Mouse (Mus musculus) G1E (cell line): Measurements from ENCODE around the gene Cacnb3. TPM values are rescaled to one million over a fixed set of nuclear protein-coding genes. Genes with fewer than 3 reads are reported as not detected.

Source experiments
- ATAC-seq: 2 replicates; pipeline ENCODE4 v1.8.0; 2016; ENCODE audit warnings: mild to moderate bottlenecking; ENCODE audit not compliant: insufficient number of reproducible peaks, poor library complexity, low FRiP score, severe bottlenecking; ENCODE audit errors: extremely low read depth
- DNase-seq: peaks from one replicate; pipeline ENCODE4 v3.0.0; 2012; ENCODE audit warnings: low spot score
- H3K27me3 ChIP-seq: 2 replicates; pipeline ENCODE4 v1.6.1; 2012; ENCODE audit warnings: mild to moderate bottlenecking, low read length, inconsistent platforms; ENCODE audit not compliant: insufficient read depth
- H3K36me3 ChIP-seq: replicated peaks from 2 replicates; pipeline ENCODE3; 2012; ENCODE audit warnings: mild to moderate bottlenecking, inconsistent platforms
- H3K4me1 ChIP-seq: 2 replicates; pipeline ENCODE4 v1.6.1; 2012; ENCODE audit warnings: low read depth, low read length, inconsistent platforms, mixed read lengths; ENCODE audit not compliant: insufficient read depth
- H3K4me3 ChIP-seq: 2 replicates; pipeline ENCODE4 v1.5.1; 2012; ENCODE audit warnings: low read depth, mild to moderate bottlenecking, inconsistent platforms, low read length, moderate library complexity, mixed read lengths
- H3K9me3 ChIP-seq: replicated peaks from 2 replicates; pipeline ENCODE4 v1.6.1; 2012; ENCODE audit warnings: inconsistent platforms
- CTCF ChIP-seq: IDR thresholded peaks from 2 replicates; pipeline ENCODE4 v1.5.1; 2012; ENCODE audit warnings: low read depth, low read length, inconsistent platforms, mixed read lengths
- GATA1 ChIP-seq: IDR thresholded peaks from 2 replicates; pipeline ENCODE4 v1.6.1; 2012; ENCODE audit warnings: borderline replicate concordance, low read length, inconsistent platforms, mixed read lengths
- GATA2 ChIP-seq: IDR thresholded peaks from 2 replicates; pipeline ENCODE4 v1.6.1; 2012; ENCODE audit warnings: low read depth, low read length, inconsistent platforms, borderline replicate concordance
- POLR2AphosphoS5 ChIP-seq: IDR thresholded peaks from 2 replicates; pipeline ENCODE4 v1.6.1; 2012; ENCODE audit warnings: low read depth, low read length, inconsistent platforms; ENCODE audit not compliant: insufficient replicate concordance
- TAL1 ChIP-seq: conservative IDR thresholded peaks from 2 replicates; pipeline ENCODE4 v1.6.1; 2012; ENCODE audit warnings: low read depth, low read length, inconsistent platforms, mixed read lengths
- polyA plus RNA-seq: library from polyadenylated mRNA; stranded (reverse); fragments of >175 nt; gene quantifications from 2 replicates; pipeline ENCODE4 v1.2.3, GENCODE M21; 2012
- total RNA-seq, 2 experiments: library from RNA; stranded (forward) in 1 of 2; stranded (reverse) in 1 of 2; fragments of 200-1000 nt in 1 of 2; fragments of >200 nt in 1 of 2; fragmentation: Nextera tagmentation in 1 of 2; gene quantifications; 2 replicates each; pipeline ENCODE4 v1.2.3; 2014 to 2017

The Cacnb3 gene
- total and polyA plus RNA-seq, 3 experiments: 0.22 TPM; not detected in 1

DNA sequence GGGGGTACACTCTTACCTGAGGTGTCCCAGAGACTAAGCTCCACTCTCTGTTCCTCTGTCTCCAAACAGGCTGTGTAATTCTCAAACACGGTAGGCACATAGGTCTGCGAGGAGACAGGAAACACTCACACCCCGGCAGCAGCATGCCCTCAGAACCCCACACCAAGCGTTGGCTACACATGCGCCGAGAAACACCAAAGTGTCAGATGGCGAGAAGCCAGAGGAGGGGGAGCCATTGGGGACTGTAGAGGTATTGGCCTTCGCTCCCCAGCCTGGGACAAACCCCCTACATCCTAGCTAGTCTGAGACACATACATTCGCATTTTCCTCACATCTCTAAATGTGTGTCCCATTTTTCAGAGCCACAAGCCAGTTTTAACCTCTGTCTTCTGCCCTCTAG, 45.8 kb downstream of the Cacnb3 start:
- H3K27me3 ChIP-seq: peaks cover 26% of the 10 kb centered on the region
- peaks cover 31% of the 10 kb centered on the region for H3K36me3 ChIP-seq
- H3K9me3 ChIP-seq: no peaks in the 10 kb centered on the region
- H3K4me3 ChIP-seq: peak overlapping the region; percentile 76
- H3K4me1 ChIP-seq: peaks cover 83% of the 10 kb centered on the region
- ATAC-seq (no peak), DNase-seq (no peak)
- TF ChIP-seq GATA1 (no peak), TAL1 (no peak), POLR2AphosphoS5 (no peak), GATA2 (no peak), CTCF (no peak)

DNA sequence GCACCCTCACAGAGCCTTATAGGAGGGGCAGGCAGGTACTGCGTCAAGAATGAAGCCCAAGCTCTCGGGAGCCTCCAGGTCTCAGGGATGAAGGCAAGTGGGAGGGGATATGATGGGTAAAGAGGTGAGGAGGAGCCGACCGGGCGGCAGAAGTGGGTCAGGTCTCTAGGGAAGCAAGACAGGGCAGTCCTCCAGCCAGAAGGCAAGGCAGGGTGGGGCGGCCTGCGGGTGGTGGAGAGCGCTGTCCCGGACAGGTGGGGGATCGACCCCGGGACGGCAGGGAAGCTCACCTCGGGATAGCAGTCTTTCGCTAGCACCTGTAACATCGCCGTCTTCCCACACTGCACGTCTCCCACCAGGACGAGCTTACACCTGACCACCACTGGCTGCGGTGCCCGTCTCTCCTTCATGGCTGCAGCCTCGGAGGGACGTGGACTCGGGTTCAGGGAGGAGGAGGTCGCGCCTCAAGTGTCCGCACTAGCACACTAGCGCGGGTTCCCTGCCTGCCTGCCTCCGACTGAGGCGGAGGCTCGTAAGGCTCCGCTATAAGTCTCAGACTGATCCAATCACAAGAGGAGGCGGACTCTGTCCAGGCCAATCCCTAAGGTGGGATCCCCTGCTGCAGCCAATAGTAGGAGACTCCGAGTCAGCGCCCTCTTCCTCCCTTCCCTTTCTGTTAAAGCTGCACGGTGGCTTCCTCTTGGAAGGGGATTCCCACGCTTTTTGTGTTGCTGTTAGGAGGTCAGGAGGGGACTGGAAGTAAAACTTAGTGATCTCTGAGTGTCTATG, 46.5 kb downstream of the Cacnb3 start, which contains the start of gene Rnd1:
Gene Rnd1, minus strand, starts transcription at position 522 of the 789 bp plus-strand sequence.
- DNase-seq (peak; percentile 95), ATAC-seq (peak; percentile 97)
- H3K4me3 ChIP-seq: peak within 1 kb of the TSS; percentile 76
- H3K36me3 ChIP-seq: peaks cover 30% of the 10 kb centered on the region
- TF ChIP-seq TAL1 (no peak), GATA1 (no peak), POLR2AphosphoS5 (peak; percentile 88)
- H3K9me3 ChIP-seq: no peaks in the 10 kb centered on the region
- H3K4me1 ChIP-seq: peaks cover 89% of the 10 kb centered on the region
- H3K27me3 ChIP-seq: peaks cover 26% of the 10 kb centered on the region

DNA sequence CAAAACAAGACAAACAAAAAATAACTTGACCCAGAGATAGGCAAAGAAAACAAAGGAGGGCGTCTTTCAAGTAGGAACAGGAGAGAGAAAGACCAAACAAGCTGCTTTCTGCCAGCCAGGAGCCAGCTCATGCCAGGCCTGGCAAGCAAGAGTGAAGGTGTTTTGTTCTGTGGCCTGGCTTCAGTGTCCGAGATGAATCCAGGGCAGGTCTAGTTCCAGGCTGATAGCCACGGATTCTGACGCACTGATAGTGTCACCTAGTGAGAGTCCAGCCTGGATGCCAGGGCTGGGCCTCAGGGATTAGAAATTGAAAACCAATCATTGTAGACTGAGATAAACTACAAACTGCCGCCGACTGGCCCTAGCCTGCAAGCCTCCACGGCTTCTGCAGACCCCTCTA, 47.3 kb downstream of the Cacnb3 start:
- TF ChIP-seq GATA2 (no peak), POLR2AphosphoS5 (no peak), TAL1 (no peak), GATA1 (no peak), CTCF (no peak)
- peaks cover 90% of the 10 kb centered on the region for H3K4me1 ChIP-seq
- H3K9me3 ChIP-seq: no peaks in the 10 kb centered on the region
- DNase-seq (no peak), ATAC-seq (no peak)
- peaks cover 26% of the 10 kb centered on the region for H3K27me3 ChIP-seq
- peak overlapping the region; percentile 76; the same call in 1 of the 2 replicates for H3K4me3 ChIP-seq
- peaks cover 21% of the 10 kb centered on the region for H3K36me3 ChIP-seq

DNA sequence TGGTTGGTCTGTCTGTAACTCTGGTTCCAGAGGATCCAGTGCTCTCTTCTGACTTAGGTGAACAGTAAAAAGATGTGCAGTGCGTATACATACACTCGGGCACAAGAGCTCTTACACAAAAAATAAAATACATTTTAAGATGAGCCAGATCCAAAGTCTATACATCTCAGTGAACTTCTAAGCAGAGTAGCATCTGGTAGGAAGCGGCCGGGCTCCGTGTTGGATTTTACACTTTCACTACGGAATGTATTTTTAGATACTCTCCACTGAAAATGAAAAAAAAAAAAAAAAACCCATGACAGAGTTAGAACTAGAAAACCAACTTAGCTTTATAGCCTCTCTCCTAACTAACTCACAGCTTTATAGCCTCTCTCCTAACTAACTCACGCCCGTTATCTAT, 50.0 kb downstream of the Cacnb3 start:
- Histone ChIP-seq H3K27me3 (peaks cover 16% of the 10 kb centered on the region), H3K4me1 (peaks cover 94% of the 10 kb centered on the region), H3K9me3 (no peaks in the 10 kb centered on the region), H3K36me3 (no peaks in the 10 kb centered on the region), H3K4me3 (no peak overlapping the region; the same call in 1 of the 2 replicates)
- ATAC-seq (no peak), DNase-seq (no peak)
- TF ChIP-seq POLR2AphosphoS5 (no peak), CTCF (no peak), TAL1 (no peak), GATA2 (no peak)

DNA sequence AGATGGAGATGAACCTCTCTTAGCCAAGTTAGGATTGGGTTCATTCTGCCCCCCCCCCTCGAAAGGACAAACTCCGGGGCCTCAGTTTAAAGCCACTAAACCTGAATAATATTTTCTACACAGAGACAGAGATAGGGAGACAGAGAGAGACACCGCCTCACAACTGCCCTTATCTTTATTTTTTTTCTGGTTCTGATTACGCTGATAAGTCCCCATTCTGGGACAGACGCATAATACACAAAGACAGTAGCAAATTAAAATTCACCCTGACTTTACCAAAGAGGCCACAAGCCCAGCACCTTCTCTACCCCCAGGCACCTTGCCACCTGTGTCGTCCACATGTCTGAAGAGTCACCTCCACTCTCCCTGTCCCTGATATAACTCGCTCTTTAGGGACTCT, 51.0 kb downstream of the Cacnb3 start:
- H3K36me3 ChIP-seq: no peaks in the 10 kb centered on the region
- no peak overlapping the region; the same call in 1 of the 2 replicates for H3K4me3 ChIP-seq
- DNase-seq: no peak
- no peak for ATAC-seq
- H3K4me1 ChIP-seq: peaks cover 84% of the 10 kb centered on the region
- TF ChIP-seq CTCF (no peak), GATA2 (no peak), TAL1 (no peak), POLR2AphosphoS5 (no peak), GATA1 (no peak)
- peaks cover 6% of the 10 kb centered on the region for H3K27me3 ChIP-seq
- H3K9me3 ChIP-seq: peaks cover 2% of the 10 kb centered on the region; the same call in 1 of the 2 replicates

DNA sequence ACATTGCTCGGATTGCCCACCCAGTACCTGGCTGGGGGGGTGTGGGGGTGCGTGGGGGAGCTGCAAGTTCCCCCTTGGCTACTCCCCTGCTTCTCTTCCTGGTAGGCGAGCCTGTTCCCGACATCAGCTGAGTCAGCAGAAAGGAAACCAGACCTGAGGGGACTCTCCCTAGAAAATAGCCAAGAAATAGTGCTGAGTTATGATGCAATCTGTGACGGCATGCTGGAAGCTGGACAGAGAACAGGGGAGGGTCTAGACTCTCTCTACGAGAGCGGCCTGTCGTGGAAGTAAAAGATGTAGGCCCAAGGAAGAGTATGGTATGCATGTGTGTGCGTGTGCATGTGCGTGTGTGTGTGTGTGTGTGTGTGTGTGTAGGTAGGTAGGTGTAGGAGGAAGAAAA, 52.5 kb downstream of the Cacnb3 start:
- H3K27me3 ChIP-seq: peaks cover 4% of the 10 kb centered on the region
- peaks cover 74% of the 10 kb centered on the region for H3K4me1 ChIP-seq
- peaks cover 2% of the 10 kb centered on the region for H3K9me3 ChIP-seq
- ATAC-seq (no peak), DNase-seq (peak; percentile 48)
- H3K36me3 ChIP-seq: no peaks in the 10 kb centered on the region
- peak overlapping the region; percentile 51; the same call in 1 of the 2 replicates for H3K4me3 ChIP-seq
- TF ChIP-seq TAL1 (no peak), POLR2AphosphoS5 (no peak), CTCF (no peak), GATA2 (no peak), GATA1 (no peak)
